Mouse (Mus musculus) naive thymus-derived CD4-positive, alpha-beta T cell, adult 5 months (primary cell): ENCODE results near the gene Gpr108. TPM values are rescaled to one million over a fixed set of nuclear protein-coding genes. Genes with fewer than 3 reads are reported as not detected.

ENCODE experiments used
- polyA plus RNA-seq: library from polyadenylated mRNA; unstranded; fragments of 100-300 nt; shearing (Covaris generic); gene quantifications from one replicate; pipeline ENCODE4 v1.2.1, GENCODE M21; 2017

Gpr108 gene
- polyA plus RNA-seq, result 56.3 TPM

GRCm38 (mm10) chr17:57248201-57248699 is at the start of gene Gpr108:
TSS of gene Gpr108 (minus strand) at chr17:57248446.

GRCm38 (mm10) chr17:57278943-57279590 is 30.8 kb upstream of the Gpr108 start, which contains the start of gene Vav1:
TSS of gene Vav1 (plus strand) at chr17:57279100.

DNA sequence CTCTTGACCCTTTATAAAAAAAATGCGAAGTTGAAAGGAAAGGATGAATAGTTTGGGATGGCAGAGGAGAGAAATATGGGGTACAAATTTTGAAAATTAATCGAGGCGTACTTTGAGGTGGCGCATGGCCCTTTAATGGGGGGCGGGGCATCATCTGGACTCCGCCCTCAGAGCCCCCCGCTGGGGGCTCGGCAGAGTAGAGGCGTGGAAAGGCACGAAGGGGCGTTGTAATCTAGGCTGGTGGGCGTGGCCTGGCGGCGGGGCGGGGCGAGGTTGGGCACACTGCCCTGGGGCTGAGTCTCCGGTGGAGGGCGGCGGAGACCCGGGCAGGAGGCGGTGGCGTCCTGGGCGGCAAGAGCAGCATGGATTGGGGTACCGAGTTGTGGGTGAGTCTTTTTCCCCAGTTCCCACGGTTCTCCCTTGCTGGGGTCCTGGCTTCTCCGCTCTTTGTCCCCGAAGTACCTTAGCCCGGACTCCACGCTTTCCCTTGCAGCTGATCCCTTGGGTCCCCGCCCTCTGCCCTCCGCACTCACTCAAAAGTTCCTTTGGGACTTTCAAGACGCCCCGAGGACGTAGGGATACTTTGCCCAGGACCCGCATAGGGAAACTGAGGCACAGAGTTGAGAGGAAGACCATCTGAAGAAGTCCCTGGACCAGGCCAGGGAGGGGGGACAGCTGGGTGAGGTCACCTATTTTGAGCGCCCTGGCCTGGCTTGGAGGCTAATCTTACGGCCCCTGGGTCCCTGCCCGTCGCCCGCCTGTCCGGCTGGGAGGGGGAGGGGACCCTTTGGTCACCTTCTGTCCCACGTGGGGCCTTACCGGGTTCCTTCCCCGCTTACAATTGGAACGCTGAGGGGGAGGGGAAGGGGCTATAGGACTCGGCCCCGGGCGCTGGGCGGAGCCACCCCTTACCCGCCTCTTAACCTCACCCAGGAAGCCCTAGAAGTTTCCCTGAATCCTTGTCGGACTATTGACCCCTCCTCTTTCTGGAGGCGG is 1.2 kb upstream of the Gpr108 start, which contains the start of gene Trip10:
Gene Trip10 (plus strand): TSS at position 270 of the 996 bp plus-strand sequence.

GRCm38 (mm10) chr17:57228014-57228413 is 20.2 kb downstream of the Gpr108 start, which contains the start of gene C3:
TSS of gene C3 (minus strand) at chr17:57228136.

DNA sequence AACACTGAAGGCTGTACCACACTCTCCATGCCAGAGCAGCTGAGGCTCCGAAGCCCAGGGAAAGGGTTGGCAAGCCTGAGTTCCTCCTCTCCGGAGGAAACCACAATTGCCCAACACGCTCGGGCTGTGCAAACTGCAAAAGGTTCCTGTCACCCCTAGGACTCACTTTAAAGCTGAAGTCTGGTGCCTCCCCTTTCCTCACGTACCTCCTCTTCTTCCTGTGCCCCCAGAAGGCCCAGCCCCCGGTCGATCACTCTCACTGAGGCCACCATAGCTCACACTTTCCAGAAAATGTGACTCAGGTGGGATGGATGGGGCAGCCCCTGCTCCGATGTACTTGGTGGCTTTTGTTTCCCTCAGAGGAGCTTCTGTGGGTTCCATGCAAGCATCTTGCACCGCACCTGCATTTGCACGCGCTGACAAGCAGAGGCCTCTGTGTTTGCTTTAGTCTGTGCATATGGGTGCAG is 54.2 kb downstream of the Gpr108 start, which contains the start of gene Tnfsf14:
Gene Tnfsf14 (minus strand): TSS at position 137 of the 467 bp plus-strand sequence.

Other genes with a start within 250 kb of the Gpr108 start
- not detected for gene Pspn, start 248.4 kb downstream of the Gpr108 start, polyA plus RNA-seq
- 71.2 TPM for gene Gtf2f1, start 237.2 kb downstream of the Gpr108 start, polyA plus RNA-seq
- 1.1 TPM for gene Gm17949, start 237.0 kb downstream of the Gpr108 start, polyA plus RNA-seq
- gene Khsrp, start 216.9 kb downstream of the Gpr108 start, polyA plus RNA-seq, result 60.8 TPM
- gene Slc25a41, start 206.8 kb downstream of the Gpr108 start, polyA plus RNA-seq, result not detected
- 1.7 TPM for gene Crb3, start 189.3 kb downstream of the Gpr108 start, polyA plus RNA-seq
- gene Slc25a23, start 188.6 kb downstream of the Gpr108 start, polyA plus RNA-seq, result 13.0 TPM
- gene Dennd1c, start 169.9 kb downstream of the Gpr108 start, polyA plus RNA-seq, result 126 TPM
- gene Tubb4a, start 160.7 kb downstream of the Gpr108 start, polyA plus RNA-seq, result 1.1 TPM
- 3.9 TPM for gene Tnfsf9, start 143.1 kb downstream of the Gpr108 start, polyA plus RNA-seq
- gene Cd70, start 98.7 kb downstream of the Gpr108 start, polyA plus RNA-seq, result not detected
- gene Tnfsf14, start 54.3 kb downstream of the Gpr108 start, polyA plus RNA-seq, result not detected
- gene C3, start 20.3 kb downstream of the Gpr108 start, polyA plus RNA-seq, result not detected
- 5.1 TPM for gene Trip10, start 1.0 kb upstream of the Gpr108 start, polyA plus RNA-seq
- gene Vav1, start 30.7 kb upstream of the Gpr108 start, polyA plus RNA-seq, result 198 TPM
- gene Adgre1, start 110.2 kb upstream of the Gpr108 start, polyA plus RNA-seq, result not detected